Mouse (Mus musculus): Measurements from ENCODE around the gene Olfr1170. TPM values are rescaled to one million over a fixed set of nuclear protein-coding genes. Genes with fewer than 3 reads are reported as not detected.

The Olfr1170 gene
- not detected for total RNA-seq (2021)

DNA sequence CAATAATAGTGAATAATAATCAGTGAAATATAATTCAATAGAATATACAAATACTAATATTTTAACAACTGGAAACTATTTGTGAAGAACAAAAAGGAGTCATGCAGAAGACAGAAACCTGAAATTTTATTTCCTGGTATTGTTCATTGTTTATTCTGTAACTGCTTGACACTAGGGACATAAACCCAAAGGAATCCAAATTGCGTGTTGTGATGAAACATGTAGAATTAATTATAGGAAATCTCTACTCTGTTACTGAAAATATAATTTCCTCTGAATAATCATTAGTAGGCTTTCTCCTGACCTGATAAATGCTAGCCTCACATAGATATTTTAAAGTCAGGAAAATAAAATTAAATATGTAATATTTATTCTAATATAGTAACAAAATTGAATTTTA, at the start of gene Olfr1170:
Gene Olfr1170 (minus strand): TSS at position 101 of the 400 bp plus-strand sequence.
- intact Hi-C loops (cut with DNase I): no loop called here
- DNase-seq: no peak

DNA sequence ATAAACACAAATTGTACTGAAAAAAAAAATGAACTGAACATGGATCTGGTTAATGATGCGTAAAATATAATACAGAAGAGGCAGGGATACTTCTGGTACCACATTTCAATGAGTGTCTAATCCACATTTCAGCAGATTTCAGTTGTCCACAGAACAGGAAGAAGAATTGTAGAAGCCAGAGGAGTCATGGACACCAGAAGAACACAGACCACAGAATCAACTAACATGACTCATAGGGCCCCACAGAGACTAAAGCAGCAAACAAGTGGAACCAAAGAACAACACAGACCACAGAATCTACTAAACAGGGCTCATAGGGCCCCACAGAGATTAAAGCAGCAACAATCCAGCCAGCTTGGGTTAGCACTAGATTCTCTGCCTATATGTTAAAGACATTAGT, 7.3 kb downstream of the Olfr1170 start:
- intact Hi-C loops (cut with DNase I): no loop called here
- DNase-seq: no peak

DNA sequence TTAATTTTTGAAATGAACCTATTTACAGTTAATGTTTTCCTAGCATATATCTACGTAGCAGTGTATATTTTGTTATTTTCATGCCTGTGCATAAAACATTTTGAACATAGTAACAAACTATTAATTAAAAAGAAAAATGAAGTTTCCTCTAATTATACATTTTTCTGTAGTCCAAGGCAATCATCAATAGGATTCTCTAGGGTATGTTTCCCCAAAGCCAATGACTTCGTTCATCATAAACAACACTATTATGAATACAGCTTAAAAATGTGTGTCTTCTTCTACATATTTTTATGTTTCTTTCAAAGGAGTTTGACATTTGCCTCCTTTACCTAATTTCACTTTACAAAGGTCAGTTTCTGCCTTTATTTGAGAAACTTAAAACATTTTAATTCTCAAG, 46.6 kb downstream of the Olfr1170 start, which contains the start of gene Olfr1168:
Gene Olfr1168 (plus strand): TSS at position 301 of the 400 bp plus-strand sequence.
- intact Hi-C loops (cut with DNase I): no loop called here
- DNase-seq: no peak

Other genes with a start within 250 kb of the Olfr1170 start
- gene Olfr1158, start 238.2 kb downstream of the Olfr1170 start, total RNA-seq (2021): not detected
- gene Olfr1160, start 220.1 kb downstream of the Olfr1170 start, total RNA-seq (2021): not detected
- not detected for gene Olfr1161, start 205.6 kb downstream of the Olfr1170 start, total RNA-seq (2021)
- not detected for gene Olfr73, start 190.6 kb downstream of the Olfr1170 start, total RNA-seq (2021)
- gene Olfr1162, start 177.2 kb downstream of the Olfr1170 start, total RNA-seq (2021): not detected
- gene Olfr1163, start 156.5 kb downstream of the Olfr1170 start, total RNA-seq (2021): not detected
- not detected for gene Olfr1164, start 134.4 kb downstream of the Olfr1170 start, total RNA-seq (2021)
- not detected for gene Olfr1166, start 100.1 kb downstream of the Olfr1170 start, total RNA-seq (2021)
- gene Olfr1167, start 73.1 kb downstream of the Olfr1170 start, total RNA-seq (2021): not detected
- gene Olfr1168, start 46.5 kb downstream of the Olfr1170 start, total RNA-seq (2021): not detected
- gene Olfr1173, start 51.5 kb upstream of the Olfr1170 start, total RNA-seq (2021): not detected
- gene Olfr1174-ps, start 86.8 kb upstream of the Olfr1170 start, total RNA-seq (2021): not detected
- not detected for gene Olfr1175-ps, start 98.9 kb upstream of the Olfr1170 start, total RNA-seq (2021)
- gene Olfr1176, start 108.4 kb upstream of the Olfr1170 start, total RNA-seq (2021): not detected
- not detected for gene Olfr1177-ps, start 118.2 kb upstream of the Olfr1170 start, total RNA-seq (2021)
- gene Olfr1178, start 158.7 kb upstream of the Olfr1170 start, total RNA-seq (2021): not detected
- gene Olfr1179, start 178.1 kb upstream of the Olfr1170 start, total RNA-seq (2021): not detected
- gene Olfr1180, start 190.8 kb upstream of the Olfr1170 start, total RNA-seq (2021): not detected
- gene Olfr1181, start 197.8 kb upstream of the Olfr1170 start, total RNA-seq (2021): not detected
- not detected for gene Gm13757, start 220.8 kb upstream of the Olfr1170 start, total RNA-seq (2021)
- gene Olfr1183, start 226.5 kb upstream of the Olfr1170 start, total RNA-seq (2021): not detected

All from heart, postnatal 10 days (tissue).